Mouse (Mus musculus) neural tube, embryonic 12.5 days (tissue): ENCODE results near the gene Olfr105-ps. TPM values are rescaled to one million over a fixed set of nuclear protein-coding genes. Genes with fewer than 3 reads are reported as not detected.

Experiments
- ATAC-seq: fragments of 200-750 bp; cut with Nextera tagmentation; 2 replicates; pipeline ENCODE4 v1.8.0; 2017; ENCODE audit warnings: low read depth, mild to moderate bottlenecking, moderate TSS enrichment, moderate library complexity; ENCODE audit not compliant: low FRiP score
- H3K27ac ChIP-seq: fragments of 300-500 bp; sonication (generic); 2 replicates; pipeline ENCODE4 v1.5.1; 2016
- H3K27me3 ChIP-seq: fragments of 300-500 bp; sonication (generic); replicated peaks from 2 replicates; pipeline ENCODE4 v1.6.1; 2016; ENCODE audit warnings: mild to moderate bottlenecking
- H3K36me3 ChIP-seq: fragments of 300-500 bp; sonication (generic); 2 replicates; pipeline ENCODE4 v1.6.1; 2016; ENCODE audit warnings: mild to moderate bottlenecking
- H3K4me1 ChIP-seq: fragments of 300-500 bp; sonication (generic); 2 replicates; pipeline ENCODE4 v1.6.1; 2016
- H3K4me2 ChIP-seq: fragments of 300-500 bp; sonication (generic); replicated peaks from 2 replicates; pipeline ENCODE4 v1.6.1; 2016; ENCODE audit warnings: mild to moderate bottlenecking
- H3K4me3 ChIP-seq: fragments of 300-500 bp; sonication (generic); 2 replicates; pipeline ENCODE4 v1.5.1; 2016
- H3K9ac ChIP-seq: fragments of 300-500 bp; sonication (generic); 2 replicates; pipeline ENCODE4 v1.6.1; 2016; ENCODE audit warnings: mild to moderate bottlenecking
- H3K9me3 ChIP-seq: fragments of 300-500 bp; sonication (generic); 2 replicates; pipeline ENCODE4 v1.6.1; 2016; ENCODE audit warnings: mild to moderate bottlenecking
- WGBS: fragments of 180-500 bp; shearing (Covaris S2); methylation state at CpG from one replicate; pipeline ENCODE4 v1.1.7; 2016; 5-methylcytosine and 5-hydroxymethylcytosine counted together
- polyA plus RNA-seq: library from polyadenylated mRNA; unstranded; fragments of >200 nt; fragmentation: Nextera tagmentation; extraction: Ambion mirVana; gene quantifications from 2 replicates; pipeline ENCODE4 v1.2.1, GENCODE M21; 2016

Gene Olfr105-ps
- not detected in 2 replicates for polyA plus RNA-seq

- H3K9ac ChIP-seq, result no peak within 1 kb of the TSS
- no peaks in the 10 kb centered on the region for H3K27me3 ChIP-seq
- no peak for ATAC-seq
- no peak within 1 kb of the TSS for H3K4me3 ChIP-seq
- no peak within 1 kb of the TSS for H3K4me2 ChIP-seq
- no peaks in the 10 kb centered on the region for H3K9me3 ChIP-seq
- no peak within 1 kb of the TSS for H3K27ac ChIP-seq
- no peaks in the 10 kb centered on the region for H3K36me3 ChIP-seq
- no peaks in the 10 kb centered on the region for H3K4me1 ChIP-seq
These were observed at the start of gene Olfr105-ps for GRCm38 (mm10) chr17:37378733-37379132. TSS of gene Olfr105-ps (plus strand) at chr17:37379033.

GRCm38 (mm10) chr17:37339598-37339997 lies 39.2 kb upstream of the Olfr105-ps start, which contains the start of gene Olfr103:
TSS of gene Olfr103 (minus strand) at chr17:37339698.
- no peaks in the 10 kb centered on the region for H3K27me3 ChIP-seq
- WGBS, result 91% methylated on average over 2 of the region's 2 CpGs
- H3K9ac ChIP-seq, result no peak within 1 kb of the TSS
- H3K27ac ChIP-seq, result no peak within 1 kb of the TSS
- no peak within 1 kb of the TSS for H3K4me2 ChIP-seq
- H3K9me3 ChIP-seq, result no peaks in the 10 kb centered on the region
- no peaks in the 10 kb centered on the region for H3K4me1 ChIP-seq
- H3K36me3 ChIP-seq, result no peaks in the 10 kb centered on the region
- ATAC-seq, result no peak
- H3K4me3 ChIP-seq, result no peak within 1 kb of the TSS

GRCm38 (mm10) chr17:37359282-37359681 lies 19.6 kb upstream of the Olfr105-ps start, which contains the start of gene Olfr104-ps:
TSS of gene Olfr104-ps (plus strand) at chr17:37359582.
- Histone ChIP-seq H3K9me3 (no peaks in the 10 kb centered on the region), H3K9ac (no peak within 1 kb of the TSS), H3K27ac (no peak within 1 kb of the TSS), H3K4me1 (no peaks in the 10 kb centered on the region), H3K4me2 (no peak within 1 kb of the TSS), H3K27me3 (no peaks in the 10 kb centered on the region), H3K36me3 (no peaks in the 10 kb centered on the region), H3K4me3 (no peak within 1 kb of the TSS)
- ATAC-seq, result no peak

- no peak within 1 kb of the TSS for H3K9ac ChIP-seq
- no peak for ATAC-seq
These were observed 11.3 kb downstream of the Olfr105-ps start, which contains the start of gene Olfr106-ps for GRCm38 (mm10) chr17:37390093-37390492. TSS of gene Olfr106-ps (plus strand) at chr17:37390393.

GRCm38 (mm10) chr17:37398926-37399325 lies 20.1 kb downstream of the Olfr105-ps start, which contains the start of gene Olfr107:
TSS of gene Olfr107 (plus strand) at chr17:37399226.
- Histone ChIP-seq H3K9me3 (no peaks in the 10 kb centered on the region), H3K9ac (no peak within 1 kb of the TSS), H3K27me3 (no peaks in the 10 kb centered on the region), H3K4me3 (no peak within 1 kb of the TSS), H3K27ac (no peak within 1 kb of the TSS), H3K4me1 (no peaks in the 10 kb centered on the region), H3K4me2 (no peak within 1 kb of the TSS), H3K36me3 (no peaks in the 10 kb centered on the region)
- WGBS, result 84% methylated on average over 3 of the region's 3 CpGs
- ATAC-seq, result no peak

More at GRCm38 (mm10) chr17:37390093-37390492, 11.3 kb downstream of the Olfr105-ps start, which contains the start of gene Olfr106-ps:
- Histone ChIP-seq H3K4me2 (no peak within 1 kb of the TSS), H3K27me3 (no peaks in the 10 kb centered on the region), H3K4me3 (no peak within 1 kb of the TSS), H3K9me3 (0 out of 2 replicates have a peak, but pooled peaks cover 3% of the 10 kb centered on the region), H3K4me1 (no peaks in the 10 kb centered on the region), H3K36me3 (no peaks in the 10 kb centered on the region), H3K27ac (no peak within 1 kb of the TSS)
- 84% methylated on average over 1 of the region's 1 CpGs for WGBS

- Histone ChIP-seq H3K27me3 (no peaks in the 10 kb centered on the region), H3K27ac (no peak overlapping the region), H3K4me1 (no peaks in the 10 kb centered on the region), H3K4me3 (no peak overlapping the region), H3K9me3 (no peaks in the 10 kb centered on the region; the same call in 1 of the 2 replicates), H3K4me2 (no peak overlapping the region), H3K36me3 (no peaks in the 10 kb centered on the region), H3K9ac (no peak overlapping the region)
- no peak for ATAC-seq
These were observed 34.5 kb downstream of the Olfr105-ps start for GRCm38 (mm10) chr17:37413380-37413779.

Other genes starting within 250 kb of the Olfr105-ps start
- not detected in 2 replicates for gene Olfr93, start 217.5 kb upstream of the Olfr105-ps start, polyA plus RNA-seq
- not detected in 2 replicates for gene Ubd, start 185.1 kb upstream of the Olfr105-ps start, polyA plus RNA-seq
- gene Olfr94, start 178.0 kb upstream of the Olfr105-ps start, polyA plus RNA-seq, result not detected in 2 replicates
- gene Olfr95, start 165.9 kb upstream of the Olfr105-ps start, polyA plus RNA-seq, result not detected in 2 replicates
- not detected in 2 replicates for gene Olfr96, start 158.9 kb upstream of the Olfr105-ps start, polyA plus RNA-seq
- gene Olfr97, start 141.7 kb upstream of the Olfr105-ps start, polyA plus RNA-seq, result not detected in 2 replicates
- gene Olfr98, start 115.3 kb upstream of the Olfr105-ps start, polyA plus RNA-seq, result not detected in 2 replicates
- gene H2-M3, start 108.8 kb upstream of the Olfr105-ps start, polyA plus RNA-seq, result 0.64 and 1.1 TPM in 2 replicates
- gene Olfr99, start 95.6 kb upstream of the Olfr105-ps start, polyA plus RNA-seq, result not detected in 2 replicates
- gene Olfr101, start 74.7 kb upstream of the Olfr105-ps start, polyA plus RNA-seq, result not detected in 2 replicates
- not detected in 2 replicates for gene Olfr102, start 62.0 kb upstream of the Olfr105-ps start, polyA plus RNA-seq
- not detected in 2 replicates for gene Olfr103, start 39.3 kb upstream of the Olfr105-ps start, polyA plus RNA-seq
- gene Olfr104-ps, start 19.5 kb upstream of the Olfr105-ps start, polyA plus RNA-seq, result not detected in 2 replicates
- not detected in 2 replicates for gene Olfr106-ps, start 11.4 kb downstream of the Olfr105-ps start, polyA plus RNA-seq
- not detected in 2 replicates for gene Olfr107, start 20.2 kb downstream of the Olfr105-ps start, polyA plus RNA-seq
- not detected in 2 replicates for gene Olfr108, start 66.4 kb downstream of the Olfr105-ps start, polyA plus RNA-seq
- gene Olfr109, start 79.9 kb downstream of the Olfr105-ps start, polyA plus RNA-seq, result not detected in 2 replicates
- not detected in 2 replicates for gene H2-M2, start 104.5 kb downstream of the Olfr105-ps start, polyA plus RNA-seq
- not detected in 2 replicates for gene Olfr110, start 113.4 kb downstream of the Olfr105-ps start, polyA plus RNA-seq
- gene Olfr111, start 129.0 kb downstream of the Olfr105-ps start, polyA plus RNA-seq, result not detected in 2 replicates
- gene Olfr112, start 190.4 kb downstream of the Olfr105-ps start, polyA plus RNA-seq, result not detected in 2 replicates
- gene Olfr113, start 198.6 kb downstream of the Olfr105-ps start, polyA plus RNA-seq, result not detected in 2 replicates
- gene Olfr114, start 213.7 kb downstream of the Olfr105-ps start, polyA plus RNA-seq, result not detected in 2 replicates
- not detected in 2 replicates for gene Olfr115, start 248.1 kb downstream of the Olfr105-ps start, polyA plus RNA-seq
- gene Olfr116, start 248.2 kb downstream of the Olfr105-ps start, polyA plus RNA-seq, result not detected in 2 replicates